Mouse (Mus musculus) C2C12 (cell line): ENCODE measurements at regions not wholly inside any gene's neighbourhood (a gene's known extent, or its start where the extent isn't known, plus 50 kb on each side); places are given as distances from the start of the nearest gene placed in this dataset.

Experiments
- H3K27me3 ChIP-seq: one replicate; pipeline ENCODE4 v1.6.1; 2011; ENCODE audit not compliant: control insufficient read depth, insufficient read depth, insufficient read length
- H3K36me3 ChIP-seq: one replicate; pipeline ENCODE4 v1.6.1; 2011; ENCODE audit not compliant: control insufficient read depth, insufficient read depth
- H3K4me3 ChIP-seq: one replicate; pipeline ENCODE4 v1.5.1; 2011; ENCODE audit warnings: mild to moderate bottlenecking, control low read depth; ENCODE audit not compliant: poor library complexity, insufficient read depth, severe bottlenecking
- H3K79me2 ChIP-seq: one replicate; pipeline ENCODE4 v1.6.1; 2011; ENCODE audit not compliant: control insufficient read depth, insufficient read depth
- H3K79me3 ChIP-seq: one replicate; pipeline ENCODE4 v1.6.1; 2011; ENCODE audit warnings: low read depth, control low read depth
- H3ac ChIP-seq: one replicate; pipeline ENCODE3; 2011; ENCODE audit warnings: low read depth; ENCODE audit not compliant: control insufficient read depth, insufficient read length
- CEBPB ChIP-seq: IDR thresholded peaks from one replicate; pipeline ENCODE4 v1.6.1; 2011; ENCODE audit warnings: low read depth, mild to moderate bottlenecking, control low read depth, moderate library complexity
- CTCF ChIP-seq: IDR thresholded peaks from one replicate; pipeline ENCODE4 v1.5.1; 2011; ENCODE audit not compliant: control insufficient read depth, insufficient read depth, insufficient read length
- FOSL1 ChIP-seq: IDR thresholded peaks from one replicate; pipeline ENCODE4 v1.8.0; 2011; ENCODE audit warnings: mild to moderate bottlenecking, low read length; ENCODE audit not compliant: poor library complexity, insufficient read depth, severe bottlenecking
- MAX ChIP-seq: IDR thresholded peaks from one replicate; pipeline ENCODE4 v1.6.1; 2011; ENCODE audit warnings: mild to moderate bottlenecking, control low read depth
- MYOD1 ChIP-seq: IDR thresholded peaks from one replicate; pipeline ENCODE4 v1.6.1; 2011; ENCODE audit warnings: low read depth; ENCODE audit not compliant: control insufficient read depth, insufficient read length
- MYOG ChIP-seq: IDR thresholded peaks from one replicate; pipeline ENCODE4 v1.6.1; 2011; ENCODE audit not compliant: control insufficient read depth, insufficient read length; ENCODE audit errors: extremely low read depth
- USF1 ChIP-seq: IDR thresholded peaks from one replicate; pipeline ENCODE4 v1.6.1; 2011; ENCODE audit warnings: low read depth, mild to moderate bottlenecking, control low read depth, moderate library complexity

GRCm38 (mm10) chr12:71779418-71779817, 51.5 kb upstream of the Daam1 start:
- no peak overlapping the region for H3K4me3 ChIP-seq
- no peaks in the 10 kb centered on the region for H3K79me3 ChIP-seq
- no peak overlapping the region for H3ac ChIP-seq
- TF ChIP-seq MYOG (no peak), FOSL1 (no peak), USF1 (no peak), CTCF (no peak), MYOD1 (no peak), MAX (no peak), CEBPB (no peak)
- H3K27me3 ChIP-seq: peaks cover 9% of the 10 kb centered on the region
- no peaks in the 10 kb centered on the region for H3K79me2 ChIP-seq
- no peaks in the 10 kb centered on the region for H3K36me3 ChIP-seq
